Mouse (Mus musculus): ENCODE measurements around the gene Naa16. TPM values are rescaled to one million over a fixed set of nuclear protein-coding genes. Genes with fewer than 3 reads are reported as not detected.

Gene Naa16
- total and polyA plus RNA-seq, 2 experiments from 2014 or later = 7.8 to 12.1 TPM

DNA sequence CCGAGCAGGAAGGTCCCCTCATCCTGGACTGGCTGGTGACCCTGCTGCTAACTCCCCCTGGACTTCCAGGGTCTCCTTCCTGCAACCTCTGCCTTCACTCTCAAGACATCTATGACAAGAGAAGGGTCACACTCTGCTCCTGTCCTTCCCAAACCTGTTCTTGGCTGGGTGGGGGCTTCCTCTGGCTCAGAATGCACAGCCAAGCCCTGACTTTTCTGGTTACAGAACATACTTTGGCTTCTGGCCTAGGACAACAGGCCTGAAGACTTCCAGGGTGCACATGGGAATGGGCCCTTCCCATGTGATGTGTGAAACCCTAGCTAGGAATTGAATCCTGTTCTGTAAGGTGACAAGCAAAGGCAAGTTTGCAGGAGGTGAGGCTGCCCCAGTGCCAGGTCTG is 111.1 kb downstream of the Naa16 start:
- no peak for DNase-seq (ENCODE audit: low spot score)
- peaks cover 7% of the 10 kb centered on the region; the same call in 1 of the 2 replicates for H3K4me1 ChIP-seq (ENCODE audit: insufficient read depth, low read length)
- no peak overlapping the region for H3K27ac ChIP-seq (ENCODE audit: low read depth, low read length)
- H3K27me3 ChIP-seq (ENCODE audit: insufficient read depth, low read length) = no peaks in the 10 kb centered on the region
- no peak for TF ChIP-seq CTCF (IDR thresholded peaks at IDR 0.05)
- H3K36me3 ChIP-seq (ENCODE audit: insufficient read depth, low read length) = no peaks in the 10 kb centered on the region
- no peak overlapping the region for H3K4me2 ChIP-seq (ENCODE audit: low read depth, low read length, poor library complexity, severe bottlenecking)
- no peak overlapping the region for H3K4me3 ChIP-seq (ENCODE audit: low read depth, low read length)
- H3K9ac ChIP-seq (replicated peaks; ENCODE audit: low read length, poor library complexity, severe bottlenecking) = no peak overlapping the region
- no peaks in the 10 kb centered on the region for H3K9me3 ChIP-seq (ENCODE audit: low read length)
- 95% methylated on average over 1 of the region's 1 CpGs for WGBS
- no peak for ATAC-seq (ENCODE audit: low FRiP score)

DNA sequence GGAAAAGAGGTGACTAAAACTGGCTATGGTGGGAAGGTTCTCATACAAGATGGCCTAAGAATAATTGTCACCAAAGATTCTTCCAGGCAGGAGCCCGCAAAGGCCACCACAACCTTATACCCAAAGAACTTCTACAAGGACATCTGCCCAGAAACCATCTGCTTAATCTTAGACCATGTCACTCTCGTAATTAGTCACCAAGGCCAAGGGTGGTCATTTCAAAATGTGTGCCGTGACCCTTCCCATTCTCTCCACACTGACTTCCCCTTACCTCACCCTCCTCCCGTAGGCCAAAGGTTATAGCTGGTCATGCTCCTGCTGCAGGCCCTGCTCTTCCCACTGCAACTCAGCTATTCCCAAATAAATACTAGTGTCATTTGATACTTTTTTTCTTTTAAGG is 111.7 kb downstream of the Naa16 start:
- TF ChIP-seq CTCF (IDR thresholded peaks at IDR 0.05) = no peak
- H3K27ac ChIP-seq (ENCODE audit: low read depth, low read length) = no peak overlapping the region
- no peaks in the 10 kb centered on the region for H3K9me3 ChIP-seq (ENCODE audit: low read length)
- no peaks in the 10 kb centered on the region for H3K27me3 ChIP-seq (ENCODE audit: insufficient read depth, low read length)
- no peak overlapping the region for H3K4me3 ChIP-seq (ENCODE audit: low read depth, low read length)
- no peak overlapping the region for H3K4me2 ChIP-seq (ENCODE audit: low read depth, low read length, poor library complexity, severe bottlenecking)
- H3K9ac ChIP-seq (replicated peaks; ENCODE audit: low read length, poor library complexity, severe bottlenecking) = no peak overlapping the region
- DNase-seq (ENCODE audit: low spot score) (no peak), ATAC-seq (ENCODE audit: low FRiP score) (no peak)
- H3K4me1 ChIP-seq (ENCODE audit: insufficient read depth, low read length) = peaks cover 7% of the 10 kb centered on the region; the same call in 1 of the 2 replicates
- WGBS = 99% methylated on average over 4 of the region's 4 CpGs
- no peaks in the 10 kb centered on the region for H3K36me3 ChIP-seq (ENCODE audit: insufficient read depth, low read length)

DNA sequence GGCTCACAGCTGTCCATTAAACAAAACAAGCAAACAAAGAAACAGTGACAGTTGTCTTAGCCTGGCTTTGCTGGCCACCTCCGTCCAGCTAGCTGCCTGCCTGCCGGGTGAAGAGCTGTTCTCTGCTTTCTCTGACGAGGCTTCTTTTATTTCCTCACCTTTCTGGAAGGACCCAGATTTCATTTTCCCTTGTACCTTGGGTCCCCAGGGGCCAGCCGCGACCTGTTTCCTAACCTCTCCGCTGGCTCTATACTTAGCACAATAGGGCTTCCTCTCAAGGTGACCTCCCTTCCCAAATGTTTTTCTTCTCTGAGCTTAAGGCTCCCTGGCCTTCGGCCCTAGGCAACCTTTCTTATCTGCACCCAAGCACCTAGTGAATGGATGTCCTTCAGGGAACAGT is 112.7 kb downstream of the Naa16 start:
- ATAC-seq (ENCODE audit: low FRiP score) (no peak), DNase-seq (ENCODE audit: low spot score) (no peak)
- TF ChIP-seq CTCF (IDR thresholded peaks at IDR 0.05) = no peak
- Histone ChIP-seq H3K4me1 (ENCODE audit: insufficient read depth, low read length) (peaks cover 7% of the 10 kb centered on the region; the same call in 1 of the 2 replicates), H3K9me3 (ENCODE audit: low read length) (no peaks in the 10 kb centered on the region), H3K27me3 (ENCODE audit: insufficient read depth, low read length) (no peaks in the 10 kb centered on the region), H3K4me2 (ENCODE audit: low read depth, low read length, poor library complexity, severe bottlenecking) (no peak overlapping the region), H3K9ac (replicated peaks; ENCODE audit: low read length, poor library complexity, severe bottlenecking) (no peak overlapping the region), H3K27ac (ENCODE audit: low read depth, low read length) (no peak overlapping the region), H3K4me3 (ENCODE audit: low read depth, low read length) (no peak overlapping the region), H3K36me3 (ENCODE audit: insufficient read depth, low read length) (no peaks in the 10 kb centered on the region)
- WGBS = 54% methylated on average over 7 of the region's 7 CpGs

DNA sequence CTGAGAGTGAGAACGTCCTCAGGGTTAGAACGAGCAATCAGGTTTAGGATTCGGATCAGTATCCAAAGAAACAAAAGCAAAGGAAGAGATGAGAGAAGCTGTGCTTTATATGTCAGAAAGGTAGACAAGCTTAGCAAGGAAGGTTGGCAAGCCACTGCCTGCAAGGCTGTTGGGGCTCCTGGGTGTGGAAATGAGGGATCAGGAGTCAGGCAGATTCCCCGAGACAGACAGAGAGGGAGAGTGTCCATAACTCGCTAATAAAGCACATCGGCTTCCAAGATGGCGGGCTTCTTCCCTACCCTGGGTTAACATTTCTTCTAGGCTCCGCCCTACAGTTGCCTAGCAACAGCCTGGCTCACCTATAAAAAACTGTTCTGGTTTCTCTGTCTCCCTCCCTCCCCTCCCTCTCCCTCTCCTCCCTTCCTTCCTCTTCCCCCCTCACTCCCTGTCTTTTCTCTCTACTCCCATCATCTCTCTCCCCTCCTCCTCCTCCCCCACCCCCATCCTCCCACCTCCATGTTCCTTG is 114.6 kb downstream of the Naa16 start:
- DNase-seq (ENCODE audit: low spot score) (no peak), ATAC-seq (ENCODE audit: low FRiP score) (peak; percentile 22; the same call in 1 of the 2 replicates)
- H3K9me3 ChIP-seq (ENCODE audit: low read length) = no peaks in the 10 kb centered on the region
- TF ChIP-seq CTCF (IDR thresholded peaks at IDR 0.05) = no peak
- no peak overlapping the region for H3K9ac ChIP-seq (replicated peaks; ENCODE audit: low read length, poor library complexity, severe bottlenecking)
- H3K27me3 ChIP-seq (ENCODE audit: insufficient read depth, low read length) = no peaks in the 10 kb centered on the region
- peaks cover 7% of the 10 kb centered on the region; the same call in 1 of the 2 replicates for H3K4me1 ChIP-seq (ENCODE audit: insufficient read depth, low read length)
- WGBS = 73% methylated on average over 8 of the region's 8 CpGs
- H3K36me3 ChIP-seq (ENCODE audit: insufficient read depth, low read length) = no peaks in the 10 kb centered on the region
- H3K4me3 ChIP-seq (ENCODE audit: low read depth, low read length) = no peak overlapping the region
- H3K27ac ChIP-seq (ENCODE audit: low read depth, low read length) = no peak overlapping the region
- no peak overlapping the region for H3K4me2 ChIP-seq (ENCODE audit: low read depth, low read length, poor library complexity, severe bottlenecking)

DNA sequence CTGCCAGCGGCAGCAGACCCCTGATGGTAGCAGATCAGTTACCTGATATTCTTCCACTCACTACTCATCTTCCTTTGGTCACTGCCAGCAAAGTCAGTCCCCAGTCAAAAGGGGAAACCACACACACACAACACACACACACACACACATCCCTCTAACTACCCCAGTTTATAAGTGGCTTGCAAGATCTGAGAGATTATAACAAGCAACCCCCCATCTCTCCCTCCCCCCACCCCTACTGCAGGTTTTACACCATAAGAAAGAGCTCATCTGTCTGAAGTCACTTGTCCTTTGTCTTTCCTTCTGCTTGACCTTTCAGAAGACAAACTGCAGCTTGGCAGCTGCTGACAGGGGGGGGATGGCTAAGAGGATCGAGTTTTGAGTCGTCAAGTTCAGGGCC is 115.1 kb downstream of the Naa16 start:
- DNase-seq (ENCODE audit: low spot score) (no peak), ATAC-seq (ENCODE audit: low FRiP score) (no peak)
- 40% methylated on average over 3 of the region's 3 CpGs for WGBS
- no peaks in the 10 kb centered on the region for H3K9me3 ChIP-seq (ENCODE audit: low read length)
- H3K4me3 ChIP-seq (ENCODE audit: low read depth, low read length) = no peak overlapping the region
- no peaks in the 10 kb centered on the region for H3K27me3 ChIP-seq (ENCODE audit: insufficient read depth, low read length)
- no peaks in the 10 kb centered on the region for H3K36me3 ChIP-seq (ENCODE audit: insufficient read depth, low read length)
- no peak overlapping the region for H3K4me2 ChIP-seq (ENCODE audit: low read depth, low read length, poor library complexity, severe bottlenecking)
- H3K4me1 ChIP-seq (ENCODE audit: insufficient read depth, low read length) = peaks cover 7% of the 10 kb centered on the region; the same call in 1 of the 2 replicates
- no peak overlapping the region for H3K9ac ChIP-seq (replicated peaks; ENCODE audit: low read length, poor library complexity, severe bottlenecking)
- no peak overlapping the region for H3K27ac ChIP-seq (ENCODE audit: low read depth, low read length)
- TF ChIP-seq CTCF (IDR thresholded peaks at IDR 0.05) = no peak

Other genes starting within 250 kb of the Naa16 start
- gene Zfp957, start 143.4 kb downstream of the Naa16 start, total RNA-seq (2014; rRNA removed) = not detected in 2 replicates
- 0.07 TPM in 1 of 2 replicates, not detected in the other for gene Zfp957, start 143.4 kb downstream of the Naa16 start, polyA plus RNA-seq (2015; fragmentation: Nextera tagmentation; extraction: Ambion mirVana)
- 34.2 and 64.3 TPM in 2 replicates for gene Rgcc, start 89.1 kb downstream of the Naa16 start, total RNA-seq (2014; rRNA removed)
- 29.9 and 40.6 TPM in 2 replicates for gene Rgcc, start 89.1 kb downstream of the Naa16 start, polyA plus RNA-seq (2015; fragmentation: Nextera tagmentation; extraction: Ambion mirVana)
- gene Mtrf1, start 7.0 kb upstream of the Naa16 start, total RNA-seq (2014; rRNA removed) = 2.8 and 5.8 TPM in 2 replicates
- gene Mtrf1, start 7.0 kb upstream of the Naa16 start, polyA plus RNA-seq (2015; fragmentation: Nextera tagmentation; extraction: Ambion mirVana) = 9.7 and 10.5 TPM in 2 replicates
- gene Kbtbd7, start 35.7 kb upstream of the Naa16 start, total RNA-seq (2014; rRNA removed) = 36.5 and 39.8 TPM in 2 replicates
- gene Kbtbd7, start 35.7 kb upstream of the Naa16 start, polyA plus RNA-seq (2015; fragmentation: Nextera tagmentation; extraction: Ambion mirVana) = 11.3 TPM in 2 replicates
- 2.6 and 4.2 TPM in 2 replicates for gene Kbtbd6, start 61.1 kb upstream of the Naa16 start, total RNA-seq (2014; rRNA removed)
- 0.83 and 0.96 TPM in 2 replicates for gene Kbtbd6, start 61.1 kb upstream of the Naa16 start, polyA plus RNA-seq (2015; fragmentation: Nextera tagmentation; extraction: Ambion mirVana)
- 7.2 TPM in 2 replicates for gene Elf1, start 90.4 kb upstream of the Naa16 start, total RNA-seq (2014; rRNA removed)
- 2.1 and 2.2 TPM in 2 replicates for gene Elf1, start 90.4 kb upstream of the Naa16 start, polyA plus RNA-seq (2015; fragmentation: Nextera tagmentation; extraction: Ambion mirVana)
- 30.5 and 38.1 TPM in 2 replicates for gene Wbp4, start 90.7 kb upstream of the Naa16 start, total RNA-seq (2014; rRNA removed)
- 51.6 and 54.2 TPM in 2 replicates for gene Wbp4, start 90.7 kb upstream of the Naa16 start, polyA plus RNA-seq (2015; fragmentation: Nextera tagmentation; extraction: Ambion mirVana)
- 19.1 and 36.1 TPM in 2 replicates for gene Sugt1, start 196.9 kb upstream of the Naa16 start, total RNA-seq (2014; rRNA removed)
- gene Sugt1, start 196.9 kb upstream of the Naa16 start, polyA plus RNA-seq (2015; fragmentation: Nextera tagmentation; extraction: Ambion mirVana) = 86.0 and 87.0 TPM in 2 replicates